Mouse (Mus musculus): ENCODE data around the gene Kif14.
"Not testable (repeated sequence)": the region's sequence is repeated elsewhere in the genome, so short reads cannot be mapped to it uniquely, and the experiment has no call there.

Gene Kif14

GRCm38 (mm10) chr1:136492232-136492631 lies 26.1 kb downstream of the Kif14 start:
- DNase-seq = no peak

GRCm38 (mm10) chr1:136499317-136499716 lies 33.2 kb downstream of the Kif14 start:
- no peak for DNase-seq

GRCm38 (mm10) chr1:136502936-136503335 lies 36.8 kb downstream of the Kif14 start:
- DNase-seq = no peak

GRCm38 (mm10) chr1:136506255-136506654 lies 40.1 kb downstream of the Kif14 start:
- not testable (repeated sequence) for DNase-seq

GRCm38 (mm10) chr1:136512317-136512716 lies 46.2 kb downstream of the Kif14 start:
- DNase-seq = no peak

GRCm38 (mm10) chr1:136513181-136513580 lies 47.0 kb downstream of the Kif14 start:
- no peak for DNase-seq

GRCm38 (mm10) chr1:136518699-136519356 lies 52.7 kb downstream of the Kif14 start:
- no peak for DNase-seq

GRCm38 (mm10) chr1:136521363-136521937 lies 55.3 kb downstream of the Kif14 start:
- peak; percentile 23 to 30 for DNase-seq

- peak; percentile 40 to 45 for DNase-seq
Measured at GRCm38 (mm10) chr1:136524917-136525316, 58.8 kb downstream of the Kif14 start.

GRCm38 (mm10) chr1:136525818-136526217 lies 59.7 kb downstream of the Kif14 start:
- no peak for DNase-seq

- no peak for DNase-seq
Measured at GRCm38 (mm10) chr1:136527163-136527562, 61.0 kb downstream of the Kif14 start.

GRCm38 (mm10) chr1:136532556-136532955 lies 66.4 kb downstream of the Kif14 start:
- DNase-seq = no peak

- DNase-seq = no peak
Measured at GRCm38 (mm10) chr1:136536947-136537346, 70.8 kb downstream of the Kif14 start.

GRCm38 (mm10) chr1:136538247-136538646 lies 72.1 kb downstream of the Kif14 start:
- DNase-seq = no peak

- no peak for DNase-seq
Measured at GRCm38 (mm10) chr1:136540407-136540895, 74.3 kb downstream of the Kif14 start.

GRCm38 (mm10) chr1:136541618-136542376 lies 75.7 kb downstream of the Kif14 start:
- no peak for DNase-seq

GRCm38 (mm10) chr1:136543920-136544319 lies 77.8 kb downstream of the Kif14 start:
- DNase-seq = no peak

GRCm38 (mm10) chr1:136547068-136547467 lies 80.9 kb downstream of the Kif14 start:
- DNase-seq = no peak

GRCm38 (mm10) chr1:136550285-136550684 lies 84.1 kb downstream of the Kif14 start:
- DNase-seq = no peak

- DNase-seq = peak; percentile 64 to 80
Measured at GRCm38 (mm10) chr1:136550851-136551540, 84.9 kb downstream of the Kif14 start.

- no peak for DNase-seq
Measured at GRCm38 (mm10) chr1:136554686-136555085, 88.5 kb downstream of the Kif14 start.

- DNase-seq = no peak
Measured at GRCm38 (mm10) chr1:136555892-136556291, 89.7 kb downstream of the Kif14 start.

- DNase-seq = not testable (repeated sequence)
Measured at GRCm38 (mm10) chr1:136556643-136557042, 90.5 kb downstream of the Kif14 start.
